Mouse (Mus musculus) yolk sac, embryonic 10.5 days (tissue): Measurements from ENCODE around the gene E2f8.

Experiments
- DNase-seq: peaks from one replicate; pipeline ENCODE4 v3.0.0-alpha.2; 2017; ENCODE audit warnings: low spot score

E2f8 gene

DNA sequence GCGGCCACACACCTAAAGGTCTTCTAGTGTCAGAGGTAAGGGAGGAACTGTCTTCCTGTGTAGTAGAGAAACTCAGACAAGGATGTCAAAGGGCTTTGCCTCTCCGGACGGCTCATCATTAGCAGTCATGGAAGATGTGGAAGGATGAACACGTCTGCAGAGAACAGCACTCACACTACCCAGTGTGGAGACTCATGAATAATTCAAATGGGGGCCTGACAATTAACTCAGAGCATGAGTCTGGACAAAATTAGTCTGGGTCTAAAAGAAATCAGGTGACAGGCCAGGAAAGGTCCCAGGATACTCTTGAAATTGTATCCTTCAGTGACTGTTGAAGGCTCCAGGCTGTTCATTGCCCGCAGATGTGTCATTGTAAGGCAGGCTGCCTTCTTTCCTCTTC lies 9.6 kb upstream of the E2f8 start:
- no peak for DNase-seq

GRCm38 (mm10) chr7:48888751-48889150 lies 7.4 kb upstream of the E2f8 start:
- no peak for DNase-seq

GRCm38 (mm10) chr7:48887973-48888372 lies 6.6 kb upstream of the E2f8 start:
- DNase-seq: no peak

DNA sequence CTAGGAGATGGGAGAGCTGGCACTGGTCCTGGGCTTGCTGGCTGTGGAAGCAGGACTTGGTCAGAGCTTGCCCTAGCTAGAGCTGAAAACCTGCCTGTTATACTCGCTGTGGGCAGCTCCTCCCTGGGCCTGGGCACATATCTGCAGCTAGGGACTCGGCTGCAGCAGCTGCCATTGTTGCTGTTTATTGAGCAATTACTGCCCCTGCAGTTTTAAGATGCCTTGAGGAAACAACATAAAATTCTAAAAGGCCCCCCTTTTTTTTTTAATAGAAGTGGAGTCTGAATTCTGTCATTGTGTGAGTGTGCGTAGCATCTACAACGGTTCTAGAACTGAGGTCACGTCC lies 2.8 kb upstream of the E2f8 start:
- DNase-seq: no peak

DNA sequence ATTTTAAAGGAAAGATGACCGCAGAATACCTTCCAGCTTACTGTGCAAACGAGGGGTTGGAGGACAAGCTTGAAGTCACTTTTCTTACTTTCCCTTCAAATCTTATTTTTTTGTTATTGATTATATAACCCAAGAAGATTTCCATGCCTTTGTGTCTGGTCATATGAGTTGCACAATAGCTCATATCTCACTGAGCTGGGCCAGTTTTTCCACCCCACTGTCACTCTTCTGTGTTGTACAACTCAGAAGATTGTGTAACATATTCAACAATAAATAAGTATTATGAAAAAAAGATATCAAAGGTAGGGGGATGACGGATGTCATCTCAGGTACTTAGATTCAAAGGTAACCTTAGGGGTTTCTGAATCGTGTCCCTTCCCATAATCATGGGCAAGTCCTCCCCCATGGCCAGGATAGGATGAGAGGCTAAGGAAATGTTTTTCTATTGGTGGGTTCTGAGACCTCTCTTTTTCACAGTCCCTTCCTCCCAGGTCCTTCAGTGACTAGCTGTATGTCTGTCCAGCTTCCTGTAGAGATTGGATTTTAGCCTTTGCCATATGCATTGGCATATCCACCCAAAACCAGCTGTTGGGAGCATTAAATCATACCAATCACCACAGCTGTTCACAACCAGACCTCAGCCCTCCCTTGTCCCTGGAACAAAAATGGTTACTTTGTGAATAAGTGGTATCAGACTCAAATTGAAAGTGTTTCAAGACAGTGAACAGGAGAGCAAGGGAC lies 2.3 kb upstream of the E2f8 start:
- DNase-seq: no peak

DNA sequence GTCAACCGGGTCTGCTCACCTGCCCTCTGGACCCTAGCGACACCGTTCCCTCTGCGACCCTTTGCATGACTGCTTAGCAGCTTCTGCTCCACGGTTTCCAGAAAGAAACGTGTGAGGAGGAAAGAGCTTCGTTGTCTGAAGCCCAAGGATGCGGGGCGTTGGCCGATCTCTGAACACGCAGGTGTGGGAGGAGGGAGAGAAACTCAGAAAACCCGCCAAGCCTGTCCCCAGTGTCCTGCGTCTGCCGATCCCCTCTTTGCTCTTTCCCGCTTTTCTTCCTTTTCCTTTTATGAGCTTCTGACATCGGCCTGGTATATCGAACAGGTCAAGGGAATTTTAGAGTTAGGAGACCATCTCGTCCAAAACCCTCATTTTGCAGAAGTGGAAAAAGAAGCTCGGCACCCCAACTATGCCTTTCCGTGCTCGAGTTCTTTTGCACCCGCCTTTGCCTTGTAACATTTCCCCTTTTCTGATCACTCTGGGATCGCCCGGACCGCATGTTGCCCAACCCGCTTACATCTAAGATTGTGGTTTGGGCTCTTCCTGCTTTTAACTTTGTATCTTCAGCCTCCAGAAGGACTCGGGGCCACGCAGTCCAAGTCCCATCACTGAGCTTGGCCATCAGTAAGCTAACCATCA lies 694 bp upstream of the E2f8 start:
- peak; percentile 72 for DNase-seq

DNA sequence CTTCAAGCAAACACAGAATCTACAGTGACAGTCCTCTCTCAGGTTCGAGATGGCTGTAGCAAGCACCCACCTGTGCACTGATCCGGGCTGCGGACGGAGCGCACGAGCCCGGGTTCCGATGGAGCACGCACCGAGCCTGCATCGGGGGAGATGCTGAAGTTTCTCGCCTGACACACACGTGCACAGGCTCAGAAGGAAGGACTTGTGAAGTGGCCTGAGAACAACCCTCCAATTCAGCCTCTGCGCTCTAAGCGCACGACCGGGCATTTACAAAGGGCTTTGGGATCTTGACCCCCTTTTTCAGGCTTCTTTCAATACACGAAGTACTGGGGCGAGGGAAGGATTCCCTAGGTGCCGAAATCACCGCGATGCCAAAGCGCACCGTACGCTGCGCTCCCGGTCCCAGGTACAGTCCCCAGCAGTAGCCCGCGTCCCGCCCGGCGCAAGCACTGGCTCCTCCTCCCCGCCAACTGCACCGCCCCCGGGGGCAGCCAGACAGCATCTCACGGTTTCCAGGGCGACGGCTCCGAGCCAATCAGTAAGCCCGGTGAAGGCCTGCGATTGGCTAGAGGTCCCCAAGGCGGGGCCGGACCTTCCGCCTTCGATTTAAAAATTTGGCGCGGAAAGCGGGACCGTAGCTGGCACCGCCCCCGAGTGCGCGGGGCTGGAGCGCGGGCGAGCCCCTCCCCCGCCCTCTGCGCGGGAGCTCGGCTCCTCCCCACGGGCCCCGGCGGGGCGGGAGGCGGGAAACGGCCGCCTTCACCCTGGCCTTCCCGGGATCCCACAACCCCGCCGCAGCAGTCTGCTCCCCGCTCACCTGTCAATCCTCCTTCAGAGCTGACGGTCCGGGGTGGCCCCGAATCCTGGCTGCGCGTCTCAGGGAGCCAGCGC lies 560 bp downstream of the E2f8 start:
- peak; percentile 99 for DNase-seq

DNA sequence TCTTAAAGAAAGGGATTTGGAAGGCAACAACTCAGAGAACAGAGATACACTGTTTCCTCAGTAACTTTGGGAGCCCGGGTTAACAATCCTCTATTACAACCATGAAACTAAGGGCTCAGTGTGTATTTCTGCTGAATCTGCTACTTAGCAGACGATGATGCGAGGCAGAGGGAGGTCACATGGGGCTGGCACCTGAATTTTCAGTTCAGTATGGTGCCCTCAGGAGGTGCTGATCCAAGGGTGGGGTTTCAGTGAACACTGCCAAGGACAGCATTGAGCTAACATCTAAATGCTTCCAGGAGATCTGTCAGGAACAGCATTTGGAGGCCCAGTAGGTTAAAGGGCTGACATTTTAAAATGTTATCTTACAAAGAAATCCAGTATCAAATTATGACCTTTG lies 1.8 kb downstream of the E2f8 start:
- no peak for DNase-seq

DNA sequence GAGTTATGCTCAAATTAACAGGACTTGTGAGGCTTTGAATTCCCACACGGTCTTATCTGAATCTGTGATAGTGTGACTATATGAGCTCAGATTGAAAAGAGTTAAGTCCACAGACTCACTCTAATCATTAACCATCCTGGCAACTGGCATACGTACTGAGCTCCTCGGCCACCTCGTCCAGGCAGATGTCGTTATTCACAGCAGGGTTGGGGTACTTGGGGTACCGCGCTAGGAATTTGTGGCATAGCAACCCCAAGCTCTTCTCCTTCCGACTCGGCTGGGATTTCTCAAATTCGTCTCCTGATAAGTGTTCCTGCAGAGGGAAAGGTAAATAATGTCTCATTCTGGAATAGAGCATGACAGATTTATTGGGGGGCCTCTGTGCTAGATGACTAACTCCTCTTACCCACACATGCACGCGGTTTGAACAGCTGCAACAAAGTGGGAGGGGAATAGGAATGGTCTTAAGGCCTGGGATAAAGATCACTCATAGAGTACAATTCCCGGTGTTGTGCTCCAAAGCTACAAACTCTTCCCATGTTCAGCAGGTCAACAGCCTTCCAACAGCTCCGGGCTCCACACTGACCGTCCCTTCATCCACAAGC lies 3.5 kb downstream of the E2f8 start:
- no peak for DNase-seq

DNA sequence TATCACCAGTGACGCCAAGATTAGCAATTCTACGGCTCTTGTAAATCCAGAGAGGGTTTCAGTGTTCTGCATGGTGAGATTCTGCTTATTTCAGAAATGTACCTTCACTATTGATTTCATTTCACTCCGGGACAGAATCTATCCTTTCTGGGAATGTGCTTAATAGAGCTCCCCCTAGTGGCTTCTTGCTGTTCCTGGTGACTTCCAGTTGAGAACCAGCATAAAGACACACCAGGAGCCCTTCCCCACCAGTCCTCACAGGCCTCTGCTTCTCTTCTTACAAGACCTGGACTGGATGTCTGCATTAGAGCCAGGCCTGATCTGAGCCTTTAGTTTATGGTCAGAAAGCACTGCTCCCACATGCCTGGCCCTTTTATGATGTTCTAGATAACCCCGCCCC lies 4.9 kb downstream of the E2f8 start:
- peak; percentile 36 for DNase-seq

- no peak for DNase-seq
Observed at GRCm38 (mm10) chr7:48875096-48875495, 6.3 kb downstream of the E2f8 start.

DNA sequence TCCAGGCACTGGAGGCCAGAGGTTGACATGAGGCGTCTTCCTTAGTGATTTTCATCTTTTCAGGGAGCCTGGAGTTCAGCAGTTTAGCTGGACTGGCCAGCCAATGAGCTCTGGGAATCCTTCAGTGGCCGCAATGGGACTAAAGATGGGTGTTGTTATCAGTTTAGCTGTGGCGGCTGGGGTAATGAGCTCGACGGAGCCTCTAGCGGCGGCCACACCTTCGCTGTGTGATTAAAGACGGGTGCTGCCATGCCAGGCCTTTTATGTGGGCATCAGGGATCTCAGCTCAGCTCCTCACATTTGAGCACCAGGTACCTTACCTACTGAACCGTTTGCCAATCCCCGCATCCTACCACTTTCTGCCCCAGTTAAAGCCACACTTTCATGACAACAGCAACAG lies 10.1 kb downstream of the E2f8 start:
- DNase-seq: no peak

DNA sequence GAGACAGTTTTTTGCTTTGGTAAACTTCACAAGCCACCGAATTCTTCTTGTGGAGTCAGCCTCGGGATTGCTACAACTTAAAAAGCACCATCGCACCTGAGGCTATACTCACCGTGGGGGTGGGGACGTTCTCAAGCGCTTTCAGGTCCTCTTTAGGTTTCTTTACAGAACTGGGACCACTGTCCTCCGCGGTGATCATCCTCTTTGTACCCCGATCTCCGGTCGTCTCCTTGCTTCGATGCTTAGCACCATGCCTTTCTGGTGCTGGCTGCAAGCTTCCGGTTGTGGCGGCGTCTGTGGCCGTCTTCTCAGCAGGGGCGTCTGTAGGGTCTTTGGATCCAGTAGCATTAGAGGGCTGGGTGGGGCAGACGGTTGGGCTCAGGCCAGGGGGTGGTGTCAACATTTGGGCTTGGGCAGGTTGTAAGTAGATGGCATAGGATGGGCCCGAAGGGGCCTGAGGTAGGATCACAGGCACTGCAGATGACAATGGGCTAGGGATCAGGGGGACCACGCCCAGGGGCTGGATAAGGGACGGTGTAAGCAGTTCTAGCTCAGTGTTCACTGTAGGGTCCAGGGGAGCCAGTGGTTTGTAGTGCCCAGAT lies 10.7 kb downstream of the E2f8 start:
- DNase-seq: no peak

GRCm38 (mm10) chr7:48870144-48870543 lies 11.3 kb downstream of the E2f8 start:
- DNase-seq: no peak

DNA sequence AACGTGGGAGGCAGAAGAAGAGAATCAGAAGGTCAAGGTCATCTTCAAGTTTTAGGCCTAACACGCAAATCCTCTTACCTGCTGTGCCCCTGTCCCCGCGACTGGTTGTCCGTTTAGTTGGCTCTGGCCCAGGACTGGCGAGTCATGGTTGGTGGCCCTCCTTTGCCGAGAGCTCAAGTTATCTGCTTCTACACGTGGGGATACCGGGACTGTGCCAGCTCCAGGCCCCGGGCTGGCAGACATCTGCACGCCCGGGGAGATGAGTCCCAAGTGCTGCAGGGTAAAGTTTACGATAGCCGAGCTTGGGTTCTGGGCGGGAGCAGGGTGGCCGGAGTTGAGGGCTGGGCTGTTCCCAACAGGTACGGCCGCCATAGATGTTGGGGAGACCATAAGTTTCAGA lies 13.8 kb downstream of the E2f8 start:
- DNase-seq: no peak

- DNase-seq: no peak
Observed at GRCm38 (mm10) chr7:48864671-48865458, 16.5 kb downstream of the E2f8 start.

DNA sequence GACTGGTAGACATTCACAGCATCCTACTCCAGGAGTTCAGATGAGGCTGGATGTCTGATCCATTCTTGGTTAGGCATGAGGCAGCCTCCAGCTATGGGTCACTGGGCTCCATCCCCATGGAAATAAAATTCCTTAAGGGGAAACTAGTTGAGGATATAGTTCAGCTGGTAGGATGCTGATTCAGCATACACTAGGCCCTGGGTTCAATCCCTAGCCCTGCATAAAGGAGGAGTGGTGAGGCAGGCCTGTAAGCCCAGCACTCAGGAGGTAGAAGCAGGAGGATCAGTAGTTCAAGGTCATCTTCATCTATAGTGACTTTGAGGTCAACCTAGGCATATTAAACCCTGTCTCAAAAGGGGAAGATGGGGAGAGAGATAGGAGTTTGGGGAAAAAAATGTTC lies 17.2 kb downstream of the E2f8 start:
- DNase-seq: no peak

- DNase-seq: no peak
Observed at GRCm38 (mm10) chr7:48861796-48862195, 19.6 kb downstream of the E2f8 start.

- no peak for DNase-seq
Observed at GRCm38 (mm10) chr7:48860948-48861347, 20.4 kb downstream of the E2f8 start.

DNA sequence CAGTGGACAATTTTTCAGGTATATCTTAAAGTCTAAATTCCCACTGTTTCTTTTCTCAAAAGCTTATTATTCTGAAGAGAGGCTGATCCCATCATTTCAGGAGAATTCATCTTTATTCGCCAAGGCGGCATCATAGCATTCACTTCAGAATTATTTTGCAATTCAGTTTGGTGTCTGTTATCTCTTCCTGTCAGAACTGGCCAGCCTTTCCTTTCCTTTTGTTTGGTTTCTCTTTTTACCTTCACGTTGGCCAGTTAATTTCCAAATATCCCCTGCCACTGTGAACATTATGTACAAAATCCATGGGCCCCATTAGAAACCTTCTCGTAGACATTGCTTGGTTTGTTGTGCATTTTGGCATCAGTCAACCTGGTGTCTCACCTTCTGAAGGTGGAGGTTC lies 22.0 kb downstream of the E2f8 start:
- DNase-seq: no peak

DNA sequence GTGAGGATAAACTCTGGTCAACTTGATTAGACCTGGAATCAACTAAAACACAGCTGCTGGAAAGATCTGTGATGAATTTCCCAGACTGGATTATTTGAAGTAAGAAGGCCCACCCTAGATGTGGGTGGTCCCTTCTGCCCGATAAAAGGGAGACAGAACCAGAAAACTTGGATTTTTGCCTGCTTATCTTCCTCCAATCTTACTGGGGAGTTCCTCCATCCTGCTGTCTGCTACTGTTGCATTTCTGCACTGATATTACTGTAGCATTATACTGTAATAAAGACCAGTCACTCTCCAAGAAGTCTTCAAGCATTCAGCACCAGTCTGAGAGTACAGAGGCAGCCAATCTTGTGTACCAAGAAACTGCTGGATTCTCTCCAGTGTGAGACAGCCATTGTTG lies 23.1 kb downstream of the E2f8 start:
- DNase-seq: no peak
